Mouse (Mus musculus) MEL (cell line): ENCODE measurements around the gene Prl.

Source experiments
- BHLHE40 ChIP-seq: IDR thresholded peaks from 2 replicates; pipeline ENCODE4 v1.6.1; 2012; ENCODE audit warnings: low read depth, mild to moderate bottlenecking, inconsistent platforms, low read length, improper control_type of control experiment, borderline replicate concordance
- MEF2A ChIP-seq: IDR thresholded peaks from 2 replicates; pipeline ENCODE4 v1.6.1; 2014; ENCODE audit warnings: low read depth, mild to moderate bottlenecking, inconsistent platforms, low read length, improper control_type of control experiment; ENCODE audit not compliant: poor library complexity, insufficient replicate concordance, severe bottlenecking; ENCODE audit errors: extremely low read depth

- TF ChIP-seq BHLHE40 (no peak), MEF2A (no peak)
Observed at GRCm38 (mm10) chr13:27031101-27031852, 26.1 kb upstream of the Prl start.
